ENCODE assay signal across 24 mouse cellular contexts in the genomic region with DNA sequence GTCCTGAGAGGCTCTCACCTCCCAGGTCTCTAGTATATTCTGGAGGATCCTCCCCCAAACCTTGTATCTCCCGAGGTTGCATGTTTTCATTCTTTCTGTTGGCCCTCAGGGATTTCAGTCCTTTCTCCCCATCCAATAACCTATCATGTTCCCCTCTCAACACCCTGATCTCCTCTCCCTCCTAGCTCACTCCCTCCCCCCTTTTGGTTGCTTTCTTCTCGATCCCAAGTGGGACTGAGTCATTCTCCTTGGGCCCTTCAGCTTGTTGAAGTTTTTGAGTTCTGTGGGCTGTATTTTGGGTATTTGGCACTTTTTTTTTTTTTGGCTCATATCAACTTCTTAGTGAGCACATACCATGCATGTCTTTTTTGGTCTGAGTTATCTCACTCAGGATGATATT. TPM values are rescaled to one million over a fixed set of nuclear protein-coding genes. Genes with fewer than 3 reads are reported as not detected.
"Had no signal": no experiment of that assay in that cellular context is flagged by ENCODE, and none has a peak within 500 bp of the region (broad histone marks: within the 10 kb centered on the region; RNA-seq: fewer than 3 reads in every experiment).

No protein-coding gene starts in this region.

- H3K4me3 ChIP-seq: heart, embryonic 10.5 days; heart, embryonic 13.5 days; heart, embryonic 15.5 days; hindbrain, embryonic 13.5 days; hindbrain, embryonic 15.5 days; kidney, embryonic 15.5 days; limb, embryonic 13.5 days; limb, embryonic 15.5 days; liver, embryonic 12.5 days had no signal

- H3K27ac ChIP-seq: heart, embryonic 10.5 days; heart, embryonic 13.5 days; heart, embryonic 15.5 days; hindbrain, embryonic 13.5 days; hindbrain, embryonic 15.5 days; hindbrain, postnatal 0 days; kidney, embryonic 15.5 days; kidney, postnatal 0 days; limb, embryonic 13.5 days; limb, embryonic 15.5 days; liver, embryonic 12.5 days; liver, embryonic 14.5 days had no signal

- H3K4me1 ChIP-seq: heart, embryonic 10.5 days; heart, embryonic 13.5 days; heart, embryonic 15.5 days; hindbrain, embryonic 13.5 days; hindbrain, embryonic 15.5 days; kidney, embryonic 15.5 days; limb, embryonic 13.5 days; liver, embryonic 12.5 days had no signal

- DNase-seq: gastrocnemius, postnatal 25 days; heart, postnatal 14 days; heart, postnatal 36 days; kidney, adult 11 months; kidney, adult 2 months; kidney, adult 9 months; kidney, postnatal 14 days; kidney, postnatal 36 days; layer of hippocampus, adult 9-11 months; layer of hippocampus, postnatal 36 days; left cerebral cortex, postnatal 4 days had no signal

RNA-seq across cellular contexts. Expression of gene Col3a1, which starts 47.8 kb away (rescaled TPM):
- total RNA-seq: hematopoietic stem cell, adult 5-6 weeks had no signal
